Mouse (Mus musculus): ENCODE measurements around the gene Pik3r6.

Gene Pik3r6

GRCm38 (mm10) chr11:68533971-68534475, 31.2 kb downstream of the Pik3r6 start:
- DNase-seq (ENCODE audit: low spot score in 2 of 2): no peak

GRCm38 (mm10) chr11:68536026-68536425, 33.2 kb downstream of the Pik3r6 start:
- no peak for DNase-seq (ENCODE audit: low spot score in 2 of 2)

- peak in 1 of 2 experiments; percentile 34 for DNase-seq (ENCODE audit: low spot score in 2 of 2)
These were observed 33.6 kb downstream of the Pik3r6 start for GRCm38 (mm10) chr11:68536465-68536864.

GRCm38 (mm10) chr11:68539621-68540020, 36.8 kb downstream of the Pik3r6 start:
- DNase-seq (ENCODE audit: low spot score in 2 of 2): no peak

- DNase-seq (ENCODE audit: low spot score in 2 of 2): no peak
These were observed 41.7 kb downstream of the Pik3r6 start for GRCm38 (mm10) chr11:68544554-68544953.

- DNase-seq (ENCODE audit: low spot score in 2 of 2): no peak
These were observed 42.4 kb downstream of the Pik3r6 start for GRCm38 (mm10) chr11:68545172-68545571.

- no peak for DNase-seq (ENCODE audit: low spot score in 2 of 2)
These were observed 42.9 kb downstream of the Pik3r6 start for GRCm38 (mm10) chr11:68545682-68546222.

GRCm38 (mm10) chr11:68547484-68547883, 44.7 kb downstream of the Pik3r6 start:
- DNase-seq (ENCODE audit: low spot score in 2 of 2): no peak

- no peak for DNase-seq (ENCODE audit: low spot score in 2 of 2)
These were observed 46.8 kb downstream of the Pik3r6 start for GRCm38 (mm10) chr11:68549597-68549996.

- no peak for DNase-seq (ENCODE audit: low spot score in 2 of 2)
These were observed 47.5 kb downstream of the Pik3r6 start for GRCm38 (mm10) chr11:68550358-68550757.

- no peak for DNase-seq (ENCODE audit: low spot score in 2 of 2)
These were observed 51.2 kb downstream of the Pik3r6 start for GRCm38 (mm10) chr11:68553981-68554471.

- DNase-seq (ENCODE audit: low spot score in 2 of 2): no peak
These were observed 53.2 kb downstream of the Pik3r6 start, which contains the start of gene Mfsd6l for GRCm38 (mm10) chr11:68555918-68556584. Gene Mfsd6l (plus strand): TSS chr11:68556186.

GRCm38 (mm10) chr11:68559546-68559945, 56.7 kb downstream of the Pik3r6 start:
- no peak for DNase-seq (ENCODE audit: low spot score in 2 of 2)

GRCm38 (mm10) chr11:68561957-68562950, 59.4 kb downstream of the Pik3r6 start:
- no peak for DNase-seq (ENCODE audit: low spot score in 2 of 2)

GRCm38 (mm10) chr11:68564356-68565031, 61.7 kb downstream of the Pik3r6 start:
- no peak for DNase-seq (ENCODE audit: low spot score in 2 of 2)

GRCm38 (mm10) chr11:68565032-68565429, 62.2 kb downstream of the Pik3r6 start:
- DNase-seq (ENCODE audit: low spot score in 2 of 2): no peak

GRCm38 (mm10) chr11:68566447-68567059, 63.7 kb downstream of the Pik3r6 start:
- DNase-seq (ENCODE audit: low spot score in 2 of 2): peak; percentile 66 to 77

- no peak for DNase-seq (ENCODE audit: low spot score in 2 of 2)
These were observed 68.0 kb downstream of the Pik3r6 start for GRCm38 (mm10) chr11:68570861-68571260.

GRCm38 (mm10) chr11:68577076-68577475, 74.3 kb downstream of the Pik3r6 start:
- no peak for DNase-seq (ENCODE audit: low spot score in 2 of 2)

GRCm38 (mm10) chr11:68579462-68579881, 76.7 kb downstream of the Pik3r6 start:
- DNase-seq (ENCODE audit: low spot score in 2 of 2): peak; percentile 58

GRCm38 (mm10) chr11:68580566-68580965, 77.7 kb downstream of the Pik3r6 start:
- DNase-seq (ENCODE audit: low spot score in 2 of 2): no peak
